Mouse (Mus musculus) B cell, adult 67 days (primary cell): ENCODE results near the gene Obox2. TPM values are rescaled to one million over a fixed set of nuclear protein-coding genes. Genes with fewer than 3 reads are reported as not detected.

ENCODE experiments used
- total RNA-seq, 2 experiments: library from RNA; stranded (reverse); gene quantifications; 4 replicates each; pipeline ENCODE4 v1.2.4; 2023

The Obox2 gene
- total RNA-seq, result not detected

GRCm38 (mm10) chr7:15388421-15388998 is at the start of gene Obox2, which contains the start of gene Obox1:
TSS of gene Obox2 (plus strand) at chr7:15388721.
TSS of gene Obox1 (plus strand) at chr7:15388948.

Other genes with a start within 250 kb of the Obox2 start
- gene Obox1, start 227 bp downstream of the Obox2 start, total RNA-seq, result not detected